Mouse (Mus musculus) fibroblast of lung, adult 2 months (primary cell): Measurements from ENCODE around the gene Gan.

ENCODE experiments used
- DNase-seq: peaks from one replicate; pipeline ENCODE4 v3.0.0-alpha.2; 2011; ENCODE audit warnings: low read depth

Gene Gan

DNA sequence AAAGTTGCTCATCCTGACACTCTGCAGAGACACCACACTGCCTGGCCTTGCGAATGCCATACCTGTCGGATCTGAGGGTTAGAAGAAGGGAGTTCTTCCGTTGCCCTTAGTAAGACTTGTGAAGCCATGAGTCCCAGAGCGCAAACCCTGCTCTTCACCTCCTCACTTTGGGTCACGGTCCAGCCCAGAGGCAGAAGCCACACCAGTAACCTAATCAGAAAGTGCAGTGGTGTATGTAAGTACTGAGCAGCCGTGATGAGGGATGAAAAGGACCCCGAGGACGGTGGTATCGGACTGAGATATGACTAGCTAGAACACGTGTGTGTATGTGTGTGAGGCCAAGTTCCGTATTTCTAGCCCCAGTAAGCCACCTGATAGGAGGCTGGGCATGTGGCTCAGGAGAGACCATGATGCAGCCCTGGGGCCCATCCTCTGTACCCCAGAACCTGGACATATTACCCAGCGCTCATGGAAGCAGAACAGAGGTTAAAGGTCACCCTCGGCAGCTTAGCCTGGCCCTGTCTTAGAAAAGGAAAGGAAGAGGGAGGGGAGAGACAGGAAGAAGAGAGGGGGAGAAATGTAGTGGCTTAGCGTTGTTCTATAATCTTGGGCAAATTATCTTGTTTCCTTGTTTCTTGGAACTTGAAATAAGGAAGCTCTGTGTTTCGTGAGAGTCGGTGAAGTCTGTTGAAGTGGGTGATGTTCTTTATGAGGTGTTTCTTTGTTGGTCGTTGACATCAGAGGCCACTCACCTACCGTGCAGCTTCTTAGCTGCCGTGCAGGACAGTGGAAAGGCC, 43.5 kb downstream of the Gan start:
- no peak for DNase-seq

DNA sequence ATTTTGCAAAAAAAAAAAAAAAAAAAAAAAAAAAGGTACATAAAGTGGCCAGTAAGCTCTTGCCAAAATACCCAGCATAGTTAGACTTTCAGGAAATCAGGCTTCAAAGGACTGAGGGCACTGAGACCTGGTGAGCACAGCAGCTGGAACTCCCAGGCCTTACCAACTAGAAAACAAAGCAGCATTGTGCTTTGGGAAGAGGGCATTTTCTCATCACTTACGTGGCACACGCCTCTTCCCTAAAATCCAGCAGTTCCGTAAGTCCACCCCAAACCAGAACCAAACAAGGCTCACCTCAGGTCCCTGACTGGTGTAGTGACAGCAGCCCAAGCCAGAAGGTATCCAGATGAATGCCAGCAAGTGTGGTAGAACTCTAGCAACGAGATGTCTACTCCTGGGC, 45.1 kb downstream of the Gan start:
- peak; percentile 54 for DNase-seq

GRCm38 (mm10) chr8:117205884-117206283, 47.9 kb downstream of the Gan start:
- DNase-seq, result no peak

GRCm38 (mm10) chr8:117206636-117207035, 48.7 kb downstream of the Gan start:
- DNase-seq, result no peak

DNA sequence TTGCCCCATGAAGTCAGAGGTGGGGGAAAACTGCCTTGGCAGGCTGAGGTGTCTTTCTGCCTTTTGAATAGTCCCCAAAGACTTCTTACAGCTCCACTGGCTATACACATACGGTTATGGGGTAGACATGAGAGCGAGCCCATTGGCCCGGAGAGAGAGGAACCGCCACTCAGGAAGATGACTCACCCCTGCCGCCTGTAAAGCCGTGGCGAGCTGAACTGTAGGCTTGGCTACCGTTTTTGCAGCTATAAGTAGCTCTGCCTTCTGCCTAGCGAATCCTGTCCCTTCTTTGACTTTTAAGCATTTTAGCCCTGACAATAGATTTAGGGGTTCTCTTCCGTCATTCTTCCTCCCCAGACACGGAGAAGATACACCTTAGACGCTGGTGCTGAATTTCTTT, 51.2 kb downstream of the Gan start:
- DNase-seq, result no peak

DNA sequence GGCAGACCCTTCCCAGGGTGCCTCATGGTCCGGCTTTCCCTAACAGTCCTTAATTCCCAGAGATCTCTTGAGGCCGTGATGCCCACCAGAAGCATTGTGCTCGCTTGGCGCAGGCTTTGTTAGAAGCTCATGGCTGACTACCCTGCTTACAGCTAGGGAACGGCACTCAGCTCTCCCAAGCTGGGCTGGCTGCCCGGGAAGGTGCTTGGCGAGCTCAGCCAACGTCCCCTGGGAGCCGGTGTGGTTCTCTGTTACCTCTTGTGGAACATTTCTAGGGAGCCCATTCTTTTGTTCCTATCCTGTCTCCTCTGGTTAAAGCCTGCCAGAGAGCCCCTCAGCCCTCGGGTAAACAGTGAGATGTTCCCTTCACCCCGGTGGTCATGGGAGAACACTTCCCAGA, 54.2 kb downstream of the Gan start:
- DNase-seq, result no peak

DNA sequence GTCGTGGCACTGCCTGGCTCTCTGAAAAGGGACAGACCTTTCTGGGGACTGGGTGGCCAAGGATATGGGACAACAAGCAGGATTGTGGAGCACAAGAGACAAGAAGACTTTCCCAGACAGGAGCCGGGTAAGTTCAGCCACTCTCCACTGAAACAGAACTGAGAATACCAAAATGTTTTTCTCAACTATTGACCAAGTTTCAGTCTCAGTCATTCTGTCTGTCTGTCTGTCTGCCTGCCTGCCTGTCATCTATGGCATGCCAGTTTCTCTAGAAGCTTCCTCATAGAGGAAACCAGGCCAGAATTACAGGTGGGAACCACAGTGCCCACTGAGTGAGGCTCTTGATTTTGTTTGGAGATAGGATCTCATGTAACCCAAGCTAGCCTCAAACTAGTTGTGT, 59.8 kb downstream of the Gan start:
- DNase-seq, result no peak

DNA sequence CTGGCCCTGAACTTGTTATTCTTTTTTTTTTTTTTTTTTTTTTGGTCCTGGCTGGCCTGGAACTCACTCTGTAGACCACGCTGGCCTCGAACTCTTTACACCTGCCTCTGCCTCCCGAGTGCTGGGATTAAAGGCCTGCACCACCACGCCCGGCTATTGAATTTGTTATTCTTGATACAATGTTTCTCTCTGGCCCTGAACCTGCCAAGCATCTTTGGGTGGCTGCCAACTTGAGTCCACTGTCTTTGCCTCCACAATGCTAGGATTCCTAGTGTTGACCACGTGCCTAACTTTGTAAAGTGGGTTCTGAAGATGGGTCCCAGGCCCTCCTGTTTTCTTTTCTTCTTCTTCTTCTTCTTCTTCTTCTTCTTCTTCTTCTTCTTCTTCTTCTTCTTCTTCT, 64.5 kb downstream of the Gan start:
- DNase-seq, result no peak

DNA sequence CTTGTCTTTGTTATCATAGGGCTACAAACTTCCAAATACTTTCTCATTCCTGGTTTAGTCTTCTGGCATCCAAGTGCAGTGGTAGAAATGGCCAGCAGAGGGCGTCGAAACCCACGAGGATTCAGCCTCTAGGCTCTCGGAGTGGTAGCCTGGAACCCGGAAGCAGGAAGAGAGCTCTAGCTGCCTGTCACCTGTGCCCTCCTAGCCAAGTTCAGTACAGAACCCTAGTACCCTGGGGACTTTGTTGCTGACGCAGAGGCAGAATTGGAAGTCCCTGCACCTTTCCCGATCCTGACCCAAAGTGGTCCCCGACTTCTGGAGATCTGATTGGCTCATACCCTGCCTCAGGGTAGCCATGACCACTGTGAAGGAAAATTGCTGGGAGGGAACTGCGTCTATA, 66.7 kb downstream of the Gan start:
- DNase-seq, result peak; percentile 51

DNA sequence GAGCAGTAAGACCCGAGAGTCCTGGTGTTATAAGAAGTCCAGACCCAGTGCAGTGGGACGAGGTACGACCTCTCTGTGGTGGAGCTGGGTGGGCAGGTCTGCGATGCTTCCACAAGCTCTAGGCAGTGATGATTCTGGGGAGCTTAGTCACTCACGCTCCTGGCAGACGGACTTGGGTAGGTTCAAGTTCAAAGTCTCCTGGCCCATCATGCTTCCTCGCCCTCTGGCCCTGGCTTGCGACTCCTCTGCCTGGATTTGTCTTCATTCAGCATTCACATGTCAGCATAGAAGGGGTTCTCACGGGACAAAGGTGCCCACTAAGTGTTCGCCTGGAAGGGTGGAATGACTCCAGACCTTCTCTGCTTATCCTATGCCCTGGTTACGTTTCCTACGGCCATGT, 68.4 kb downstream of the Gan start:
- DNase-seq, result no peak

GRCm38 (mm10) chr8:117227339-117227738, 69.4 kb downstream of the Gan start:
- no peak for DNase-seq

GRCm38 (mm10) chr8:117233199-117233598, 75.3 kb downstream of the Gan start:
- DNase-seq, result no peak

GRCm38 (mm10) chr8:117236531-117236930, 78.6 kb downstream of the Gan start:
- DNase-seq, result no peak

DNA sequence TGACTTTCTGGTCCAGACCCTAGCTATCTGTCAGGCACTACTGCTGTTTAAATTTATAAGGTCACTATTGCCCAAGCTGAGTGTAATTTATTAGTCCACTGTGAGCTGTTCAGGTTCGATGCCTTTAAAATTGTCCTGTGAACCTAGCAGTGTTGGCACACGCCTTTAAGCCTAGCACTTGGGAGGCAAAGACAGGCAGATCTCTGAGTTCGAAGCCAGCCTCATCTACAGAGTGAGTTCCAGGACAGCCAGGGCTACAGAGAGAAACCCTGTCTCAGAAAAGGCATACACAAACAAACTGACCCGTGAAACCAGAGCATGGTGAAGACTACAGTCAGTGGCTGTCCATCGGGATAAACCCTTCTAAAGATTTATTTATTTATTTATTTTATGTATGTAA, 82.4 kb downstream of the Gan start:
- DNase-seq, result no peak

GRCm38 (mm10) chr8:117240841-117241494, 83.0 kb downstream of the Gan start:
- DNase-seq, result no peak

DNA sequence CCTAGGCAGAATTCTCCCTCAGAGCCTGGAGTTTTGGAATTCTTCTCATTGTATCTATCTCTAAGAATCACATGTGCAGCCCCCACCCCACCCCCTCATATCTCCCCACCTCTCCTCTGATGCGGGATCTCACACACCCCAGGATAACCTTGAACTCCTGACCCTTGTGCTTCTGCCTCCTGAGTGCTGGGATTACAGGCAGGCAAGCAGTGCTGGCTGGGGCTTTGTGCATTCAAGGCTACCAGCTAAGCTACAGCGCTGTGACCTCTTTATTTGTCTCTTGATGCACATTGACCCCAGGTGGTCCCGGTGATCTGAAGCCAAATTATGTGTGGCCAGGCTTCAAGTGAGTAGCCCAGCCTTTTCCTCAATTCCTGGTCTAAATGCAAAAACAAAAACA, 83.9 kb downstream of the Gan start:
- DNase-seq, result no peak

- DNase-seq, result no peak
Observed at GRCm38 (mm10) chr8:117242286-117242685, 84.4 kb downstream of the Gan start.

DNA sequence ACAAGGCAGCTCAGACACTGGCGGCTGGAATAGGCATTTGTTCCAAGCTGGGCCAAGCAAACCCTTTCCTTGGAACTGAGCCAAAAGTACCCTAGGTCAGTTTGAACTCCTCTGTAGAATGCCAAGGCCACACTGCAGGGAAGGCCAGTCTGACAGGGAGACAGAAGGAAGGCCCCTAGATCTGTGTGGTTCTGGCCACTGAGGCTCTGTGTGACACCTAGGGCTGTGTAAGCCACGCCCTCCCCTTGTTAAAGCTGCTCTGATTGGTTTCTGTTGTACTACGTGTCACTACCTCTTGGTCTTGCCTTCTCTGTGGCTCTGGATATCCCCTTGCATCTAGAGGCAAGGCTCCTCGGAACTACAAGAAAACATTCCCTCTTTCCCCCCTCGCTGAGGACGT, 86.7 kb downstream of the Gan start:
- DNase-seq, result no peak

DNA sequence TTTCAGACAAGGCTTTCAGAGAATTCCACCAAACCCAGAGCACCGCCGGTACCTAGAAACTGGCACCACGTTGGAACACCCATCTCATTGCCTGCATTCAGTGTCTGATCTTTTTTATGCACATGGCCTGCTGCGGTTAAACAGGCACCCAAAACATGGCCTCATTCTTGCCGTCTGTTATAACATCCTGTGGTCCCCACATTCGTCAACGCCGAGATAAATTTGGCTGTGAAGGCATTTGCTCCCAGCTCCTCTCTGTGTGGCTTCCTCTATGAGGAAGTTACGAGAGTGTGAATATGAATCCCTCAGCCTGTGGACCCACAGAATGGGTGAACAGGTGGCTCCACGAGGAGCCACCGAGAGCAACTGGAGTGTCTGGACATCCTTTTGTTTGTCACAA, 90.4 kb downstream of the Gan start:
- no peak for DNase-seq

- no peak for DNase-seq
Observed at GRCm38 (mm10) chr8:117251086-117251681, 93.2 kb downstream of the Gan start.

DNA sequence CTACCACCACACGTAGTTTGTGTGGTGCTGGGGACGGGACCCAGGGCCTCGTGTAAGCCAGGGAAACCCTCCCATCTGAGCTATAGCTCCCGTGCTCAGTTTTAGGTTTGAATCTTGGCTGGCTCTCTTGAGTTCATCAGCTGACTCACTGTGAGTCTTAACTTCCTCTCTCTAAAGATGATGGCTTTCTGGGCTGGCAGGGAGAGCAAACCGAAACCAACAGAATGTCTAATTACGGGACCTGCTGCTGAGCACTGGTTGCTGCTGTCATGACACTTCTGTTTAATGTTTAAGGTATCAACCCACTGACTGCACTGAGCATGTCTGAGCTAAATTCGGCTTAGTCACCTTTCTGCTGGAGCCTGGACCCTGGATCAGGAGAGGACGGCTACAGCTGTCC, 94.7 kb downstream of the Gan start:
- DNase-seq, result no peak

GRCm38 (mm10) chr8:117253390-117254269, 95.7 kb downstream of the Gan start:
- no peak for DNase-seq
